Mouse (Mus musculus): ENCODE measurements around the gene C1ql2. TPM values are rescaled to one million over a fixed set of nuclear protein-coding genes. Genes with fewer than 3 reads are reported as not detected.

Gene C1ql2
- total and polyA plus RNA-seq, 2 experiments from 2014 or later = 3.0 to 3.5 TPM

DNA sequence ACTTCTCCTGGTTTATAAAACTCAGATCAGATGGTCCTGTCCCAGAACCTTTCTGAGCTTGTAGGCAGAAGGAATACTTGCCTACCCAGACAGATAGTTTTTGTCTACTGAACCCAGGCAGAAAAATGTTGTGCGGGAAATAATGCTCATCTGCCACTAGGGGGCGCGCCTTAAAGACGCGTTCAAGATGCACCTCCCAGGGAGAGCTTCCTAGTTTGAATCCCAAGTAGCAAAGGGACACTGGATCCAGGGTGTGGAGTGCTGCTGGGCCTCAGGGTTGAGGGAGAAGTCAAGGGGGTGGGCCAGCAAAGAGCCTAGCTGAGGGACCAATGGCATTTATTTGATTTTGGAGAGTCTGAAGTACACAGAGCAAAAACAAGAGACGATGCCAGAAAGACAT lies 12.7 kb upstream of the C1ql2 start:
- Histone ChIP-seq H3K9me3 (ENCODE audit: low read length) (no peaks in the 10 kb centered on the region), H3K36me3 (ENCODE audit: insufficient read depth) (no peaks in the 10 kb centered on the region), H3K27me3 (ENCODE audit: insufficient read depth, low read length) (no peaks in the 10 kb centered on the region), H3K4me2 (ENCODE audit: low read depth) (no peak overlapping the region), H3K4me3 (ENCODE audit: low read depth, low read length) (no peak overlapping the region), H3K9ac (no peak overlapping the region), H3K27ac (ENCODE audit: low read depth, low read length) (no peak overlapping the region), H3K4me1 (ENCODE audit: insufficient read depth) (no peaks in the 10 kb centered on the region)
- DNase-seq = peak; percentile 61
- 16% methylated on average over 6 of the region's 6 CpGs for whole genome bisulfite sequencing
- ATAC-seq = no peak
- TF ChIP-seq CTCF (IDR thresholded peaks at IDR 0.05; ENCODE audit: low read depth) = peak; percentile 73

DNA sequence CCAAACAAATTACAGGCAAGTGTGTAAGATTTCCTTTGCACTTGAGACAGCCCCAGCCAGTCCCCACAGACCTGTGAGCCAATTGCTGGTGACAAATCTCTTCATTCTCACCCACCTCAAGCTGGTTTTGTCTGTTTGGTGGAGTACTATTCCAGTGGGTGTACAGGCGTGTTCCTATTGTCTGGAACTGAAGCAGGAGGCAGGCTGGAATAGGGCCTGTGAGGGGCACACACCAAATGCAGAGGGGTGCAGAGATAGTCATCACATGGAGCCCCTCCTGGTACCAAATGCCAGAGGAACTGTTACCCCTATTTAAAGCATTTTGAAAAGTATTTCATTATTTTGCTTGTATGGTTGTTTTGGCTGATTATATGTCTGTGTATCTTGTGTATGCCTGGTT lies 12.2 kb upstream of the C1ql2 start:
- 71% methylated on average over 1 of the region's 1 CpGs for WGBS
- Histone ChIP-seq H3K27ac (ENCODE audit: low read depth, low read length) (no peak overlapping the region), H3K9ac (no peak overlapping the region), H3K4me1 (ENCODE audit: insufficient read depth) (no peaks in the 10 kb centered on the region), H3K4me2 (ENCODE audit: low read depth) (no peak overlapping the region), H3K27me3 (ENCODE audit: insufficient read depth, low read length) (no peaks in the 10 kb centered on the region), H3K9me3 (ENCODE audit: low read length) (no peaks in the 10 kb centered on the region), H3K36me3 (ENCODE audit: insufficient read depth) (no peaks in the 10 kb centered on the region), H3K4me3 (ENCODE audit: low read depth, low read length) (no peak overlapping the region)
- DNase-seq = no peak
- TF ChIP-seq CTCF (IDR thresholded peaks at IDR 0.05; ENCODE audit: low read depth) = no peak
- no peak for ATAC-seq

DNA sequence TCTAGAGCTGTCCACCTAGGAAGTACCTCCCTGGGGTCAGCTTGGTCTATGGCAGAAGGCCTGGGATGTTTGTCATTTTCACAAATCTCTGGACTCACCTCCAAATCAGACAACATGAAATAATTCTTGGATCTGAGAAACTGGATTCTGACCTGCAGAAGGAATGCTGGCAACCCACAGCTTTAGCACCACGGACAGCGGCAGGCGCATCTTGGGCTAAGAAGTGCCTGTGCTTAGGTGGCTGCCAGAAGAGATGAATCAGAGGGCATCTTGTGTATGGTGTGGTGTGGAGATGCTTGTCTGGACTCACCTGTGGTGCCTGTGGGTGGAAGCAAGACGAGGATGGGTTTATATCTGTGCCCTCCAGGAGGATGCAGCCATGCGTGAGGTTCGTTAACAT lies 8.5 kb upstream of the C1ql2 start:
- no peaks in the 10 kb centered on the region for H3K9me3 ChIP-seq (ENCODE audit: low read length)
- no peaks in the 10 kb centered on the region for H3K36me3 ChIP-seq (ENCODE audit: insufficient read depth)
- 0 out of 2 replicates have a peak, but pooled peaks cover 3% of the 10 kb centered on the region for H3K27me3 ChIP-seq (ENCODE audit: insufficient read depth, low read length)
- no peaks in the 10 kb centered on the region for H3K4me1 ChIP-seq (ENCODE audit: insufficient read depth)
- no peak overlapping the region for H3K4me2 ChIP-seq (ENCODE audit: low read depth)
- no peak for DNase-seq
- no peak for TF ChIP-seq CTCF (IDR thresholded peaks at IDR 0.05; ENCODE audit: low read depth)
- H3K9ac ChIP-seq = no peak overlapping the region
- WGBS = 40% methylated on average over 6 of the region's 6 CpGs
- no peak for ATAC-seq
- H3K27ac ChIP-seq (ENCODE audit: low read depth, low read length) = no peak overlapping the region
- no peak overlapping the region for H3K4me3 ChIP-seq (ENCODE audit: low read depth, low read length)

DNA sequence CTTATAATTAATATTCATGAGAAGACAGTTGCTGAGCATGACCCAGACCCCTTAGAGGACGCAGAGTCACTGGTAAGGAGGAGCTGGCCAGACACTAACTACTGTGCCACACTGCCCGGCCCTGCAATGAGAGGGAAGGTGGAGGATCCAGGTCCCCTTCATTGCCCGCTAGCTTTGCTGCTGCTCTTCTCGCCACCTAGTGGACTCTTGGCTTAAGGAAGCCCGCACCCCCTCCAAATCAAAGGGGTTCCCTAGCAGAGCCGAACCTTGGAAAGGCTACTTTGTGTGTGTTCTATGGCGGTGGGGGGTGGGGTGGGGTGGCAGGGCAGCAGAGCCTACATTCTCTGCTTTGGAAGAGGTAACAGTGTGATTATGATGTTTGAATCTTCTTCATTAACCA lies 2.4 kb upstream of the C1ql2 start:
- no peaks in the 10 kb centered on the region for H3K36me3 ChIP-seq (ENCODE audit: insufficient read depth)
- no peak overlapping the region for H3K4me2 ChIP-seq (ENCODE audit: low read depth)
- TF ChIP-seq CTCF (IDR thresholded peaks at IDR 0.05; ENCODE audit: low read depth) = peak; percentile 46
- 32% methylated on average over 7 of the region's 7 CpGs for WGBS
- ATAC-seq = no peak
- H3K4me3 ChIP-seq (ENCODE audit: low read depth, low read length) = no peak overlapping the region
- H3K4me1 ChIP-seq (ENCODE audit: insufficient read depth) = peaks cover 7% of the 10 kb centered on the region; the same call in 1 of the 2 replicates
- no peak overlapping the region for H3K9ac ChIP-seq
- DNase-seq = no peak
- no peak overlapping the region for H3K27ac ChIP-seq (ENCODE audit: low read depth, low read length)
- no peaks in the 10 kb centered on the region for H3K9me3 ChIP-seq (ENCODE audit: low read length)
- H3K27me3 ChIP-seq (ENCODE audit: insufficient read depth, low read length) = peaks cover 56% of the 10 kb centered on the region

DNA sequence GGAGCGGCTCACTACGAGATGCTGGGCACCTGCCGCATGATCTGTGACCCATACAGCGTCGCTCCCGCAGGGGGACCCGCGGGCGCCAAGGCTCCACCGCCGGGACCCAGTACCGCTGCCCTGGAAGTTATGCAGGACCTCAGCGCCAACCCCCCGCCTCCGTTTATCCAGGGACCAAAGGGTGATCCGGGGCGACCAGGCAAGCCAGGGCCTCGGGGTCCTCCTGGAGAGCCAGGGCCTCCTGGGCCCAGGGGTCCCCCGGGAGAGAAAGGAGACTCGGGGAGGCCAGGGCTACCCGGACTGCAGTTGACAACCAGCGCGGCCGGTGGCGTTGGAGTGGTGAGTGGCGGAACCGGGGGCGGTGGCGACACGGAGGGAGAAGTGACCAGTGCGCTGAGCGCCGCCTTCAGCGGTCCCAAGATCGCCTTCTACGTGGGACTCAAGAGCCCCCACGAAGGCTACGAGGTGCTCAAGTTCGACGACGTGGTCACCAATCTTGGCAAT lies 842 bp downstream of the C1ql2 start:
- H3K27ac ChIP-seq (ENCODE audit: low read depth, low read length) = no peak overlapping the region
- TF ChIP-seq CTCF (IDR thresholded peaks at IDR 0.05; ENCODE audit: low read depth) = no peak; the same call in 1 of the 2 replicates
- H3K4me1 ChIP-seq (ENCODE audit: insufficient read depth) = peaks cover 7% of the 10 kb centered on the region; the same call in 1 of the 2 replicates
- ATAC-seq (0 out of 2 replicates have a peak, but pooled peaks have one; percentile 3), DNase-seq (no peak)
- WGBS = 5% methylated on average over 35 of the region's 41 CpGs
- peaks cover 71% of the 10 kb centered on the region for H3K27me3 ChIP-seq (ENCODE audit: insufficient read depth, low read length)
- H3K4me2 ChIP-seq (ENCODE audit: low read depth) = peak overlapping the region; percentile 63
- H3K9ac ChIP-seq = no peak overlapping the region
- H3K36me3 ChIP-seq (ENCODE audit: insufficient read depth) = no peaks in the 10 kb centered on the region
- no peaks in the 10 kb centered on the region for H3K9me3 ChIP-seq (ENCODE audit: low read length)
- peak overlapping the region; percentile 40 for H3K4me3 ChIP-seq (ENCODE audit: low read depth, low read length)

DNA sequence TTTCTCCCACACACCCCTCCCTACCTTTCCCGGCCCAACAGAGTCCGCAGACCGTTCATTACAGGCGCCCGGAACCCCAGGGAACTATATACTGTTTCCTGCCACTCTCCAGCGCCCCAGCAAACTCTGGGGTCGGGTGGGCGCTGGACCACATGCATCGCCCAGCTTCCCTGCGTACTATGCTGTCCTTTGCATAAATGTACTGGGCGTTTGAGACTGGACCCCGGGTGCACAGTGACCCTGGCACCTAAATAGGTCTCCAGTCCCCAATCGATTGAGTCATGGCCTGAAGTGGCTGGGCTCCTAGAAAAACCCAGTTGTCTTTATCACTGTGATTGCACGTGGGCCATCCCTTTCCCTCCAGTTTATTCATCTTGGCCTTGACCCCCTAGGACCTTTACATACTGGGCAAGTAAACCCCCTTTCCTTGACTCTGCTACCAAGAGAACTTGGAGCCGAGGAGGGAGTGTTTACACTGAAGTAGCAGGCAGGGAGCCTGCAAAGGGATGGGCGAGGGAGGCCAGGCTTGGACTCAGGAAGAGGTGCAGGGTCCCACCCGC lies 1.5 kb downstream of the C1ql2 start:
- ATAC-seq (0 out of 2 replicates have a peak, but pooled peaks have one; percentile 4), DNase-seq (no peak)
- H3K27me3 ChIP-seq (ENCODE audit: insufficient read depth, low read length) = peaks cover 68% of the 10 kb centered on the region
- no peaks in the 10 kb centered on the region for H3K9me3 ChIP-seq (ENCODE audit: low read length)
- 2% methylated on average over 17 of the region's 17 CpGs for WGBS
- H3K4me1 ChIP-seq (ENCODE audit: insufficient read depth) = peaks cover 7% of the 10 kb centered on the region; the same call in 1 of the 2 replicates
- peak overlapping the region; percentile 33 for H3K4me3 ChIP-seq (ENCODE audit: low read depth, low read length)
- peak overlapping the region; percentile 63 for H3K4me2 ChIP-seq (ENCODE audit: low read depth)
- no peak overlapping the region for H3K27ac ChIP-seq (ENCODE audit: low read depth, low read length)
- no peaks in the 10 kb centered on the region for H3K36me3 ChIP-seq (ENCODE audit: insufficient read depth)
- H3K9ac ChIP-seq = no peak overlapping the region
- no peak for TF ChIP-seq CTCF (IDR thresholded peaks at IDR 0.05; ENCODE audit: low read depth)

DNA sequence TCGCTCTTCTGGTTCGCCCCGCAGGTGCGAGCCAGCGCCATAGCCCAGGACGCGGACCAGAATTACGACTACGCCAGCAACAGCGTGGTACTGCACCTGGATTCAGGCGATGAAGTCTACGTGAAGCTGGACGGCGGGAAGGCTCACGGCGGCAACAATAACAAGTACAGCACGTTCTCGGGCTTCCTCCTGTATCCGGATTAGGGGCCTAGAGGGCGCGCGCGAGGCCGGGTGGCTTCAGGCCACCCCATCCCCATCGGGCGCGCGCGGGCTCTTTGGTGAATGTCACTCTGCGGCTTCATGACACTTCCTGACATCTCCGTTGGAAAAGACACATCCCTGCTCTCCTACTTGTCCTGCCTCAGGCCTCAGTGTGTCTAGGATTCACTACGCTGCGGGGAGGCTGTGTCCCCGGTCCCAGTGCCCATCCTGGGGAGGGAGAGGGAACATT lies 2.0 kb downstream of the C1ql2 start:
- peak; percentile 42 for TF ChIP-seq CTCF (IDR thresholded peaks at IDR 0.05; ENCODE audit: low read depth)
- Histone ChIP-seq H3K4me1 (ENCODE audit: insufficient read depth) (peaks cover 7% of the 10 kb centered on the region; the same call in 1 of the 2 replicates), H3K36me3 (ENCODE audit: insufficient read depth) (no peaks in the 10 kb centered on the region), H3K27ac (ENCODE audit: low read depth, low read length) (no peak overlapping the region), H3K4me3 (ENCODE audit: low read depth, low read length) (peak overlapping the region; percentile 33), H3K9me3 (ENCODE audit: low read length) (no peaks in the 10 kb centered on the region), H3K9ac (no peak overlapping the region), H3K27me3 (ENCODE audit: insufficient read depth, low read length) (peaks cover 68% of the 10 kb centered on the region), H3K4me2 (ENCODE audit: low read depth) (peak overlapping the region; percentile 63)
- under 1% methylated on average over 34 of the region's 34 CpGs for WGBS
- DNase-seq (peak; percentile 27), ATAC-seq (peak; percentile 45)

All from forebrain, postnatal 0 days (tissue).